Mouse (Mus musculus) bone marrow, adult 2 months (tissue): ENCODE measurements around the gene Clec2e.
"Not testable (repeated sequence)": the region's sequence is repeated elsewhere in the genome, so short reads cannot be mapped to it uniquely, and the experiment has no call there.

Experiments
- CTCF ChIP-seq: fragments of 200-500 bp; IDR thresholded peaks from 2 replicates; pipeline ENCODE4 v1.5.1; 2011; ENCODE audit warnings: low read length, control low read depth; ENCODE audit not compliant: control insufficient read depth, insufficient read depth
- POLR2A ChIP-seq: fragments of 200-500 bp; IDR thresholded peaks from 2 replicates; pipeline ENCODE4 v1.6.1; 2011; ENCODE audit warnings: low read depth, mild to moderate bottlenecking, control low read depth, low read length, borderline replicate concordance; ENCODE audit not compliant: control insufficient read depth

- TF ChIP-seq CTCF, POLR2A: not testable (repeated sequence)
These were observed 23.8 kb upstream of the Clec2e start for GRCm38 (mm10) chr6:129124531-129124930.
